Mouse (Mus musculus): ENCODE results near the gene Gemin2. TPM values are rescaled to one million over a fixed set of nuclear protein-coding genes. Genes with fewer than 3 reads are reported as not detected.

The Gemin2 gene
- total RNA-seq (2015), result 23.4 and 29.8 TPM in 2 replicates
- total RNA-seq (2017), result 16.4 and 20.9 TPM in 2 replicates

DNA sequence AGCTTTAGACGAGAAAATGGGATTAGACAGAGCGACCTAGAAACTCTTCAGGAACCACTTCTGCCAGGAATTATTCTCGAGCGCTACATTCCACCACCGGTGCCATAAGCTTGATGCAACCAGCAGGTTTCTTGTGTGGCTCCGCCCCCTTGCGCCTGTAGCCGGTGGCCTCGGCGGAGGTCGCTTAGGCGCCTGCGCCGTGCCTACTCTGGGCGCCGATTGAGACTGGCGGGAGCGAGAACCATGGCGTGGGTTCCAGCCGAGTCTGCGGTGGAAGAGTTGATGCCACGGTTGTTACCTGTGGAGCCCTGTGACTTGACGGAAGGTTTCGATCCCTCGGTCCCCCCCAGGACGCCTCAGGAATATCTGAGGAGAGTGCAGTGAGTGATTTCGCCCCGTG lies at the start of gene Gemin2:
Gene Gemin2, plus strand, starts transcription at position 160 of the 400 bp plus-strand sequence.
- ATAC-seq (replicated peaks; ENCODE audit: poor library complexity), result peak; percentile 72

DNA sequence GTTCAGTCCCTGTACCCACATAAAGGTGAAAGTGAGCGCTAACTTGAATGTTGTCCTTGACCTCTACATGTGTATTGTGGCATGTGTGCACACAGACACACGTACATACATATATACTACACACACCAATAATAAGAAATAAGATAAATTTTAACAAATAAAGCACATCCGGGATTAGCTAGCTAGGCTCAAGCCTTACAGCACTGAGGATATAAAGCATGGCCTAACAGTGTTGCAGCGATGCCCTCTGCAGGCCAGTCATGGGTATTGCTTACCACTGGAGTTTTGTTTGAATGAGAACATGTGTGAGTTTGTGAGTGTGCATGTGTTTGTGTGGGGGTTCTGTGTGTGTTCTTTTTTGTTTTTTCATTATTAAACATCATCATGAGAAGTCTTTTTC lies 48.6 kb upstream of the Gemin2 start:
- ATAC-seq (replicated peaks; ENCODE audit: poor library complexity), result peak; percentile 96

DNA sequence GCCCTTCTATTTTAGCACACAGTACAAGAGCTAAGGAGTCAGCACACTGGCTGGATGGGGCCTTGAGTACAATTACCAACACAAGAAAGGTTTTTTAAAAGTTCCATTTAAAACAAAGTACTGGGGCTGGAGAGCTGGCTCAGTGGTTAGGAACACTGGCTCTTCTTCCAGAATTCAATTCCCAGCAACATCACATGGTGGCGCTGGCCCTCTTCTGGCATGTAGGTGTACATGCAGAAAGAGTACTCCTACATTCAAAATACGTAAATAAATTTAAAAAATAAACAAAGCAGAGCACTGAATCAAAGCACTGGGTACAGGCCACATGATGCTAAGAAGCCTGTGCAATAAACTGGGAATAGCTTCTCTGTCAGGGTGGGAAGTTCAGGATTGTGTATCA lies 36.2 kb upstream of the Gemin2 start:
- peak; percentile 61; the same call in 1 of the 2 replicates for ATAC-seq (replicated peaks; ENCODE audit: poor library complexity)

DNA sequence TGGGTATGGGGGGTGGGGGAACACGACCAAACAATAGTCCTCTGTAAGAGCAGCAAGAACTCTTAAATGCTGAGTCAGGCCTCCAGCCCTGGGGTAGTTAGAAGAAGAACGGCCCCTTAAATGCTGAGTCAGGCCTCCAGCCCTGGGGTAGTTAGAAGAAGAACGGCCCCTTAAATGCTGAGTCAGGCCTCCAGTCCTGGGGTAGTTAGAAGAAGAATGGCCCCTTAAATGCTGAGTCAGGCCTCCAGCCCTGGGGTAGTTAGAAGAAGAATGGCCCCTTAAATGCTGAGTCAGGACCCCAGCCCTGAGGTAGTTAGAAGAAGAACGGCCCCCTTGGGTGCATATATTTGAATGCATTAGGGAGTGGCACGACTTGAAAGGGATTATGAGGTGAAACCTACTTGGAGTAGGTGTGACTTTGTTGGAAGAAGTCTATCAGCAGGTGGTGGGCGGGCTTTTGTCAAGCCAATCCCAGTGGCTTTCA lies 32.0 kb upstream of the Gemin2 start:
- peak; percentile 64 for ATAC-seq (replicated peaks; ENCODE audit: poor library complexity)

DNA sequence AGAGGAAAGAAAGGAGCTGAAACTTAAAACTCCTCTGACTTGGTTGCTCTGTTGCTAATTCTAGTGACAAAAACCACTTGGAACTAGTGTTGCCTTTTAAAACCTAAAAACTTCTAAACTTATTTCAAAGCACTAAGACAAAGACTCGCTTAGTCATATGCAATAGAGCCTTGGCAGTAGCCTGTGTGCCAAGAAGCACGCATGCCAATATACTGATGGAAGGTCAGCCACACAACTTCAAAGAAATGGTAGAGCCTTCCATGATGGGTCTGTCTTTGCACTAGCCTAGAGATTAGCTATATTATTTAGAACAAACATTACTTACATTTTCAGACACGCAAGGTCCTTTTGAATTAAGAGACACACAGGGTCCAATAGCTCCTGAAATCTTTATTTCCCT lies 27.4 kb upstream of the Gemin2 start:
- ATAC-seq (replicated peaks; ENCODE audit: poor library complexity), result no peak

DNA sequence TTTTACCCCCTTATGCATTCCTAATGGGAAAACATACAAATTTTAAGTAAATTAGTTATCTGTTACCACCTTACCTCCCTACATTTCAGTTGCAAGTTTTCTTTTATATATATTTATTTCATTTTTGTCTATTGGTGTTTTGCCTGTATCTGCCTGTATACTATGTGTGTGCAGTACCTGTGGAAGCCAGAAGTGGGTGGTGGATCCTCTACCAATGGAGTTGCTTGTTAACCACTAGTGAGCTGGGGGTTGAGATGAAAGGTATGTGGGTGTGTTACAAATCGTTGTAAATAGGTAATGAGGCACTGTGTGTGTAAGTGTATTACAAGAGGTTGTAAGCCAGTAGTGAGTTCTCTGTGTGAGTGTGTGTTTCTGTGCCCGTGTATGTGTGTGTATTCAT lies 2.7 kb upstream of the Gemin2 start:
- 0 out of 2 replicates have a peak, but pooled peaks have one; percentile 10 for ATAC-seq (replicated peaks; ENCODE audit: poor library complexity)

DNA sequence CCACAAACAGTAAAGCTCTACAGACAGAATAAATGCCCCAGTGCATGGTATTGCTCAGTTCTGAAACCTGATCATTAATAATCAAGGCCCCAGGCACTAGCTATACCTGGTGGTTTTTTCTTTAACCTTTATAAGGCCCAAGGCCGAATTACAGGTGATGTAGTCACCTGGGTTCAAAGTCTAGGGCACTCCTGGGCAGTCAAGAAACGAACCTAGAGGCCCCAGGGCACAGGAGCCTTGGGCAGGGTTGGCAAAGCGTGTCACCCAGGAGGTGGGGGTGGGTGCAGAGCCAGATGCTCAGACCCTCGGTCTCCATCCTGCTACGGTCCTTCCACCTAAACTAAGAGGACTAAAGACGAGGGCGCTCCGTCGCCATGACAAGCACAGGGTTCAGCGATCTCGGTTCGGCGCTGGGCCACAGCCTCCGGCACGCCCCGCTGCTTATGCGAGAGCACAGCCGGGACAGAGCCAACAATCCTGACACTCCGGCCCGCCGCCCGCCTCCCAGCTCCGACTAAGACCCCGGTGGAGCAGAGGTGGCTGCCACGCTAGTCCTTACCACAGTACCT lies 1.8 kb upstream of the Gemin2 start:
- no peak; the same call in 1 of the 2 replicates for ATAC-seq (replicated peaks; ENCODE audit: poor library complexity)

DNA sequence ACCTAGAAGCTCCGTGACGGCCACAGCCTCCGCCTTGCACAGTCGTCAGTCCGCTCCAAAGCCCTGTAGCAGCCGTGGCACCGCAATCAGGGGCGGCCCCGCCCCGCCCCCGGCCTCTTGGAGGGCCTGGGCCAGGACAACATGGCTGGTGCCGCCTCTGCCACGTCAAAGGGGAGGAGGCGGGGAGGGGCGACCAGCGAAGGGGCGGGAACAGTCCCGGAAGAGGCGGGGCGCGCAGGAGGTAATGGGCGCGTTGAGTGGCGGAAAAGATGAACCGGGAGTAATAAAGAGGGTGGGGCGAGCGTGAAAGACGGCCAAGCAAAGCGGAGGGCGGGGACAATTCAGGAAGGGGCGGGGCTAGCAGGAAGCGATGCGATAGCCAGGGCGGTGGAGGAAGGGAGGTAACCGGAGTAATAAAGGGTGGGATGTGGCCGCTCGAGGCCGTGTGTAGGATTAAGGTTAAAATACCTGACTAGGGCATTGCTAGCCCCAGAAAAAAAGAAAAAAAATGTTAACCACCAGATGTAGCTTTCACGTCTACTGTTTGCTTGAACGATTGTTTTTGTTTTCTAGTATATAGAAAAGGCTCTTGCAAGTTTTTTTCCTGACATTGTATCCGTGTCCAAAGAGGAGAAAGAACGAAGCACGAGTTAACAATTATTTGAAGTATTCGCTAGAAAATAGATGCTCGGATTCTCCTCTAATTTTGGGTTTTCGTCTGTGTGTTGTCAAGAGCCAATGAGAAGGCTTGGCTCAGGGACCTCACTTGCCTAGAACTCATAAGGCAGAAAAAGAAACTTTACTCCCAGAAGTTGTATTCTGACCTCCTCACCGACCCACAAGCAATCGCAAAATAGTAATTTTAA lies 1.1 kb upstream of the Gemin2 start, which contains the start of gene Sec23a:
Gene Sec23a, minus strand, starts transcription at position 174 of the 866 bp plus-strand sequence.
- ATAC-seq (replicated peaks; ENCODE audit: poor library complexity), result peak; percentile 81

DNA sequence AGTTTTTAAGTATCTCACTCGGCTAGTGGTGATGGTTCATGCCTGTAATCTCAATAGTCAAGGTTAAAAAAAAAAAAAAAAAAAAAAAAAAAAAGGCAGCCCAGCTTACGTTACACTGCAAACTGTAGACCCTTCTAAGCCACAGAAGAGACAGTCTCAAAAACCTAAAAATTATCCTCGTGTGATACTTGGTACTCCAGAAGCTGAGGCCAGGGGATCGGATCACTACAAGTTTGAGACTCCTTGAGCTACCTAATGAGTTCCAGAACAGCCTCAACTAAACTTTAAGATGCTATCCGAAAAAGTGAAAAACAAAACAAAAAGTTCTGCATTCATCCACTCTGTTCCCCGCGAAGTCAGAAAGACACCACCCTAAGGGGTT lies 492 bp upstream of the Gemin2 start:
- no peak for ATAC-seq (replicated peaks; ENCODE audit: poor library complexity)

DNA sequence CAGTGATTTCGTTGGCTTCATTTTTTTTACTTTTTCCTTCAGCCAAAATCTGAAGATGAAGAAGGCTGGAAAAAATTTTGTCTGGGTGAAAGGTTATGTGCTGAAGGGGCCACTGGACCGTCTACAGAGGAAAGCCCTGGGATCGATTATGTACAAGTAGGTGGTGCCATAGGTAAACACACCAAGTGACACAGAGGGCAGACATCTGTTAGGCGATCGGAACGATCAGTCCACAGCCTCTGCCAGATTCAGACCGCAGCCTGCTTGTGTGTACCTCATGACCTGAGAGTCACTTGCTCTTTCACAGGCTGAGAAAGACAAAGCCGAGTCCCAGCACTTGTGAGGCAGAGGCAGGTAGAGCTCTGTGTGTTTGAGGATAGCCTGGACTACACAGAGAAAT lies 4.8 kb downstream of the Gemin2 start:
- no peak for ATAC-seq (replicated peaks; ENCODE audit: poor library complexity)

DNA sequence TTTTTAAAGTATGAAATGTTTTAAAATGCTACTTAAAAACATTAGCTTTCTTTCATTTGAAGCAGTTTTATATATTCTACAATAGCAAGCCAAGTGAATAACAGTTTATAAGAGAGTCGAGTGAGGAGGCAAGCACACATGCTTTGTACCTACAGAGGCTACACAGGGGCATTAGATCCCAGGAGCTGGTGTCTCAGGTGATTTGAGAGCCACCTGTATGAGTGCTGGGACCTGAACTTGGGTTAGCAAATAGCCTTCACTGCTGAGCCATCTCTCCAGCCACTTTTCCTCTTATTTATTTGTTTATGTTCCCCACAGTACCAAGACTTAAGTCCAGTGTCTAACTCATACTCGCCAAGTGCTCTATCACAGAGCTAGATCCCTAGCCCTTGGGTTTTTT lies 6.7 kb downstream of the Gemin2 start:
- ATAC-seq (replicated peaks; ENCODE audit: poor library complexity), result no peak

DNA sequence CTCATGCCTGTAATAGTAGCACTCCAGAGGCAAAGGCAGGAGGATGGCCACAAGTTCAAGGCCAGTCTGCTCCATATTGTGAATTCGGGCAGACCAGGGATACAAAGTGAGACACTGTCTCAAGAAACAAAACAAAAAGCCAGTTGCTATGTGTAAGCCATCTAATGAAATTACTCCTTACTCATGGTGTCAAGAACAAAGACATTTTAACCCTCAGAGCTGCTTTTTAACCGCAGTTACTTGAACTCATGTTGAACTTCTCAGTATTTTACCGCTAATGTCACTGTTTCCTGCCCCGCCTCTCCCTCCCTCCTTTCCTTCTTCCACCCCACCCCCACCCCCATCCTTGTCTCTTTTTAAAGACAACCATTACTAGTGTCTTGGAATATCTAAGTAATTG lies 8.1 kb downstream of the Gemin2 start:
- ATAC-seq (replicated peaks; ENCODE audit: poor library complexity), result peak; percentile 34

DNA sequence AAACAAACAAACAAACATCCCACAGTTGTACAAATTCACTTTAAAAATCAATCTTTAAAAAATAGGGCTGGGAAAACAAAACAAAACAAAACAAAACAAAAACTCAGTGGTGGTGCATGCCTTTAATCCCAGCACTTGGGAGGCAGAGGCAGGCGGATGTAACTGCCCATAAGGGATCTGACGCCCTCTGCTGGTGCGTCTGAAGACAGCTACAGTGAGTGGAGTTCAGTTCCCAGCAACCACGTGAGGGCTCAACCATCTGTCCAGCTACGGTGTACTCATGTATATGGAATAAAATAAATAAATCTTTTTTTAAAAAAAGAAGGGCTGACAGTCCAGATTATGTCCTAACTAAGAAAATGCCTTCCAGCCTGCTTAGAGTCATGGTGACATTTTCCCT lies 18.9 kb downstream of the Gemin2 start:
- peak; percentile 83 for ATAC-seq (replicated peaks; ENCODE audit: poor library complexity)

DNA sequence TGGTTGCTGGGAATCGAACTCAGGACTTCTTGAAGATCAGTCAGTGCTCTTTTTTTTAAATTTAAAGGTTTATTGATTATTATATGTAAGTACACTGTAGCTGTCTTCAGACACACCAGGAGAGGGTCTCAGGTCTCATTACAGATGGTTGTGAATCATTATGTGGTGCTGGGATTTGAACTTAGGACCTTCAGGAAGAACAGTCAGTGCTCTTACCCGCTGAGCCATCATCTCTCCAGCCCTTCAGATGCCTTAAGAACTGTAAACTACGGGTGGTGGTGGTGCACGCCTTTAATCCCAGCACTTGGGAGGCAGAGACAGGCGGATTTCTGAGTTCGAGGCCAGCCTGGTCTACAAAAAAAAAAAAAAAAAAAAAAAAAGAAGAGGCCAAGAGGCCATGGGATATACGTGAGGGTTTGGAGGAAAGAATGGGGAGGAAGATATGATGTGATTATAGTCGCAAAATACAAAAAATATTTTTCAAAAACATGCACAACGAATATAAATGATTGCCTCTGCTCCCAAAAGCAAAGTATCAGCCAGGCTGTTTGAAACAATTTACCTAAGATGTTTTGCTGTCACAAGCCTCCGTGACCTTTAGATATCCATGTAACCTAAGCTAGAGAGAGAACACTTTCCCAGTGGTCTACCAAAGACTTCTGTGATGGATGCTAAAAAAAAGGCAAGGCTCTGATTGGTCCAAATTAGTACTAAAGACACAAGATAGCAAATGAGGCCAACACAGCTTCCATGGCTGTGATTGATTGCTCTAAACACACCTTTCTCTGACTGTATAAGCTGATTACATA lies 26.2 kb downstream of the Gemin2 start:
- no peak for ATAC-seq (replicated peaks; ENCODE audit: poor library complexity)

DNA sequence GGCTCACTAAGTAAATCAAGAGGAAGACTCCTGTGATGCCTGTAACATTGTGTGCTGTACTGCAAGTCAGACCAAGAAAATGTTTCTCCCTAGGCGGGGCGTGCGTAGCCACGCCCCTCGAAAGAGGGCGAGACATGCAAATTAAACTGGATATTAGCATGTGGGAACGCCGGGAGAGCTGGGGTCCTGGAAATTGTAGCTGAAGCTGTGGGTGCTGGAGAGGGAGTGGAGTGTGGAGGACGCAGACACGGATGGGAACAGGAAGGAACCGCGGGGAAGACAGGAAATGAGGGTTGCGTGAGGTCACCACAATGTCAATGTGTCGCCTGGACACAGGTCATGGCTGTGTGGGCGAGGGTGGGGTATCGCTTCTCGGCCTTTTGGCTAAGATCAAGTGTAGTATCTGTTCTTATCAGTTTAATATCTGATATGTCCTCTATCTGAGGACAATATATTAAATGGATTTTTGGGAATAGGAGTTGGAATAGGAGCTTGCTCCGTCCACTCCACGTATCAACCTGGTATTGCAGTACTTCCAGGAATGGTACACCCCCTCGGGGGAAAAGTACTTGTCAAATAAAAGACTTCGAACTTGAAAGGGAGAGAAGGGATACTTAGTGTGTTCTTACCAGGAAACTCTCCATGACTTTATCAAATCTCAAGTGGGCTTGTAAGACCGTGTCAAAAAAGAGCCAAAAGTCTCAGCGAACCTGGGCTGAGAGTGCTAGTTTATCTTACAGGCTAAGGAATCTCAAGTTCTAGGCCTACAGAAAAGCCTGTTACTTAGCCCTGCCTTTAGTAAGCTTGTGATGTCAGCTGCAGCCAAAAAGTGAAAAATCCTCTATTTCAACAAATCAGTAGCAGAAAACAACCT lies 27.0 kb downstream of the Gemin2 start:
- peak; percentile 79 for ATAC-seq (replicated peaks; ENCODE audit: poor library complexity)

DNA sequence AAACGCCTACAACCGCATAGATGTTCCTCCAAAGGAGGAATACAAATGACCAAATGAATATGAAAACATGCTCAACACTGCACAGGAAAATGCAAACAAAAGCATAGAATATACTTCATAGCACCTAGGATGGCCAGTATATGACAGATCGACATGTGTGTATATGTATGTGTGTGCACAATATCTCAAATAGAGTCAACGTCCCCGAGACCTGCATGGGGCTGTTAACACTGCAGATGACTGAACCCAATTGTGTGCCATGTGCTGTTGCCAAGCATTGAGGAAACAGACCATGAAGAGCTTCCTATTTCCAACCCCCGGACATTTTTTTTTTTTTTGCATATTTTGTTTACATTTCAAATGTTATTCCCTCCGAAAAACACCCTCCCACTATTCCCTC lies 27.7 kb downstream of the Gemin2 start:
- peak; percentile 65 for ATAC-seq (replicated peaks; ENCODE audit: poor library complexity)

DNA sequence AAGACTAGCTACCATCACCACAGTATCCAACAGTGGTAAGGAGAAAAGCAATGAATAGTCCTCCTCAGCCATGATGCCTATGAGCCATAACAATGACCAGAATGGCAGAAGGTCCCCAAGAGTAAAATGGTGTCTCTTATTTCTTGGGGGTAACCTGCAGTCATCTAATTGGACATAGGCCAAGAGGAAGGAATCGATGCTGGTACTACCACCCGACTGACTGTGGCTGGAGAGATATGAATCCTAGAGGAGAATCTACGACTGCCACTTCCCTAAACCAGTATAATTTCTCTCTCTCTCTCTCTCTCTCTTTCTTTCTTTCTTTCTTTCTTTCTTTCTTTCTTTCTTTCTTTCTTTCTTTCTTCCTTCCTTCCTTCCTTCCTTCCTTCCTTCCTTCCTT lies 39.3 kb downstream of the Gemin2 start:
- ATAC-seq (replicated peaks; ENCODE audit: poor library complexity), result 0 out of 2 replicates have a peak, but pooled peaks have one; percentile 5

DNA sequence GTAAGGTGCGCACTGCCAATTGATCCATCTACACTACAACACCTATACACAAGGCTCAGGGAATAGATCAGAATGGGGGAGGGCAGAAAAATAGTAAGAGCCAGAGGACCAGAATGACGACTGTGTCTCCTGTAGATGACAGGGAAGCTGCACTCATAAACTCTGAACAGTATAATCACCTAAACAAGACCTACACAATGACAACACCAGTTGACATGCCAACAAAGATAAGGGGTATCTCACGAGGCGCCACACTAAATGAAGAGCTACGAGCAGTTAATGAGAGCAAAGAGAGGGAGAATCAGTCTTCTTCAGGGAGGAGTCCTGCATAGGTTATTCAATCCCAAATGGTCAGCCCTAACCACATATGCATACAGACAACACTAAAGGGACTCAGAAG lies 40.0 kb downstream of the Gemin2 start:
- peak; percentile 91 for ATAC-seq (replicated peaks; ENCODE audit: poor library complexity)

DNA sequence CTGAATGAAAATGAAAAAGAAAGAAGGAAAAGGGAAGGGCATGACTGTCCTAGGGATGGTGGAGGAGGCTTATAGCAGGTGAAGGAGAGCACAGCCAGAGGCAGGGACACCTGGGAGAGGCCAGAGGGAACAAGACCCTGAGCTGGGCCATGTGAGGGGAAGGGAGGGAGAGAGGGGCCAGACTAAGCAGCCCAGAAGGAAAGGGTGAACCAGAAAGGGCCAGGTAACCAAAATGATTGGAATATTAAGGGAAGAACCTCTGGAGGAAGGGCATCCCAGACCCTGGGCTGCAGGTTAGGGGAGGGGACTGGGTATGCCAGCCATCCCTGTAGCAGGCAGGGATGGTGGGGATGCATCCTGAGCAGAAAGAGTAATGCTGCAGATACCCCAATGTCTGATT lies 40.8 kb downstream of the Gemin2 start:
- no peak for ATAC-seq (replicated peaks; ENCODE audit: poor library complexity)

DNA sequence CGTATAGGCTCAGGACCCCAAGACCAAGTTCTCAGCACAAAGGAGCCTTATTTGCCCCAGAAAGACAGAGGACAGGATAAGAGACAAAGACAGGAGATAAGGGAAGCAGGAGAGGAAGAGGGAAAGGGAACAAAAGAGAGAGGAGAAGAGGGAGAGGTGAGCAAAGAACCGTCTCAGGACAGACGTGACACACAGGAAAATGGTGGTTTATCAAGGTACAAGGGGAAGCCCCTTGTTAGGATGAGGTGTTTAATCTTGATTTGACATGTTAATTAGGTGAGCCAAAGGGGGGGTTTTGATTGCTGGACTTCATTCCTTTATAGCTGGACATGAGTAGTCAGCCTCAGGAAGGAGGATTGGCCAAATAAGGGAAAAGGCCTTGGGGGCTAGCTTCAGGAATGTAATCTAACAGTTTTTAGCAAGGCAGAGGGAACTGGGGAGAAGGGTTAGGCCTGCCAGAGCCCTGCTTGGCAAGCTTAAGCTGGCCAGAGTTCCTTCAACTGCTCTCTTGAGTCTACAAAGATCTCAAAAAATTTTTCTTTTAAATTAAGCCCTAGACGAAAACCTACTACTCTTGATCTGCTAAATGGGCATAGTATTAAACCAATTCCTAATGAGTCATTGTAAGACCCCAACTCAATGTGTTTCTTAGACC lies 42.1 kb downstream of the Gemin2 start:
- ATAC-seq (replicated peaks; ENCODE audit: poor library complexity), result no peak

All from megakaryocyte progenitor cell, adult 5-6 weeks (primary cell).